Mouse (Mus musculus) ES-Bruce4 (cell line): ENCODE measurements around the gene Ccin. TPM values are rescaled to one million over a fixed set of nuclear protein-coding genes. Genes with fewer than 3 reads are reported as not detected.
A peak's percentile ranks its signal among the peaks of the same experiment; 100 is the strongest.

ENCODE experiments used
- H3K27ac ChIP-seq: 2 replicates; pipeline ENCODE4 v1.5.1; 2012; ENCODE audit warnings: low read length, inconsistent platforms; ENCODE audit not compliant: insufficient read depth
- H3K27me3 ChIP-seq: 2 replicates; pipeline ENCODE4 v1.6.1; 2012; ENCODE audit warnings: mild to moderate bottlenecking, low read length, inconsistent platforms; ENCODE audit not compliant: control insufficient read depth, poor library complexity, insufficient read depth, severe bottlenecking
- H3K36me3 ChIP-seq: 2 replicates; pipeline ENCODE4 v1.6.1; 2012; ENCODE audit warnings: inconsistent platforms, mild to moderate bottlenecking, low read length, moderate library complexity; ENCODE audit not compliant: control insufficient read depth, poor library complexity, insufficient read depth, severe bottlenecking
- H3K4me1 ChIP-seq: one replicate; pipeline ENCODE4 v1.8.1; 2011; ENCODE audit warnings: low read length; ENCODE audit not compliant: control insufficient read depth, insufficient read depth
- H3K4me3 ChIP-seq: 2 replicates; pipeline ENCODE4 v1.5.1; 2011; ENCODE audit warnings: low read depth, mild to moderate bottlenecking, low read length
- H3K9ac ChIP-seq: 2 replicates; pipeline ENCODE4 v1.6.1; 2012; ENCODE audit warnings: low read depth, mild to moderate bottlenecking, inconsistent platforms; ENCODE audit not compliant: poor library complexity, severe bottlenecking
- H3K9me3 ChIP-seq: replicated peaks from 2 replicates; pipeline ENCODE4 v1.6.1; 2012; ENCODE audit warnings: mild to moderate bottlenecking, low read length, inconsistent platforms; ENCODE audit not compliant: control insufficient read depth, poor library complexity, insufficient read depth, severe bottlenecking
- CTCF ChIP-seq: IDR thresholded peaks from one replicate; pipeline ENCODE4 v1.8.1; 2011; ENCODE audit warnings: low read depth, low read length
- EP300 ChIP-seq: IDR thresholded peaks from 2 replicates; pipeline ENCODE4 v1.6.1; 2011; ENCODE audit warnings: low read depth, low read length; ENCODE audit not compliant: insufficient read depth
- POLR2A ChIP-seq: IDR thresholded peaks from one replicate; pipeline ENCODE4 v1.8.1; 2011; ENCODE audit warnings: low read length; ENCODE audit not compliant: insufficient read depth
- polyA plus RNA-seq: library from polyadenylated mRNA; stranded (reverse); fragments of >200 nt; gene quantifications from 2 replicates; pipeline ENCODE4 v1.2.4, GENCODE M21; 2011; ENCODE audit warnings: low read depth; ENCODE audit not compliant: missing spikeins, insufficient read depth, insufficient read length

The Ccin gene
- polyA plus RNA-seq, result not detected in 2 replicates

- TF ChIP-seq POLR2A, result no peak
- no peak for TF ChIP-seq CTCF
- no peak for TF ChIP-seq EP300
- no peak within 1 kb of the TSS for H3K9ac ChIP-seq
- H3K27ac ChIP-seq, result no peak within 1 kb of the TSS
- no peaks in the 10 kb centered on the region for H3K9me3 ChIP-seq
- H3K36me3 ChIP-seq, result no peaks in the 10 kb centered on the region
- peaks cover 6% of the 10 kb centered on the region for H3K4me1 ChIP-seq
- H3K27me3 ChIP-seq, result no peaks in the 10 kb centered on the region
- no peak within 1 kb of the TSS for H3K4me3 ChIP-seq
Measured at GRCm38 (mm10) chr4:43983181-43983580, at the start of gene Ccin. TSS of gene Ccin (plus strand) at chr4:43983483.

- no peak overlapping the region for H3K4me3 ChIP-seq
- H3K36me3 ChIP-seq, result no peaks in the 10 kb centered on the region
- TF ChIP-seq CTCF (no peak), EP300 (no peak), POLR2A (no peak)
- no peaks in the 10 kb centered on the region for H3K4me1 ChIP-seq
- H3K9me3 ChIP-seq, result no peaks in the 10 kb centered on the region
- no peak overlapping the region for H3K9ac ChIP-seq
- no peaks in the 10 kb centered on the region for H3K27me3 ChIP-seq
- H3K27ac ChIP-seq, result no peak overlapping the region
Measured at GRCm38 (mm10) chr4:43936186-43936585, 47.1 kb upstream of the Ccin start.

GRCm38 (mm10) chr4:43936749-43937674 lies 46.3 kb upstream of the Ccin start:
- TF ChIP-seq CTCF (no peak), EP300 (no peak), POLR2A (no peak)
- Histone ChIP-seq H3K27ac (no peak overlapping the region), H3K4me3 (no peak overlapping the region), H3K27me3 (no peaks in the 10 kb centered on the region), H3K4me1 (no peaks in the 10 kb centered on the region), H3K36me3 (no peaks in the 10 kb centered on the region), H3K9ac (no peak overlapping the region), H3K9me3 (no peaks in the 10 kb centered on the region)

- Histone ChIP-seq H3K9me3 (no peaks in the 10 kb centered on the region), H3K27ac (no peak overlapping the region), H3K4me3 (no peak overlapping the region), H3K27me3 (no peaks in the 10 kb centered on the region), H3K4me1 (no peaks in the 10 kb centered on the region), H3K9ac (no peak overlapping the region), H3K36me3 (no peaks in the 10 kb centered on the region)
- TF ChIP-seq CTCF (no peak), EP300 (no peak), POLR2A (no peak)
Measured at GRCm38 (mm10) chr4:43941315-43941714, 42.0 kb upstream of the Ccin start.

- Histone ChIP-seq H3K9ac (no peak overlapping the region), H3K27ac (no peak overlapping the region), H3K36me3 (no peaks in the 10 kb centered on the region), H3K27me3 (no peaks in the 10 kb centered on the region), H3K4me3 (peak overlapping the region; percentile 44), H3K4me1 (no peaks in the 10 kb centered on the region), H3K9me3 (no peaks in the 10 kb centered on the region)
- TF ChIP-seq CTCF (no peak), POLR2A (no peak)
Measured at GRCm38 (mm10) chr4:43942421-43942820, 40.9 kb upstream of the Ccin start.

GRCm38 (mm10) chr4:43947571-43947970 lies 35.7 kb upstream of the Ccin start:
- no peaks in the 10 kb centered on the region for H3K36me3 ChIP-seq
- no peaks in the 10 kb centered on the region for H3K4me1 ChIP-seq
- H3K4me3 ChIP-seq, result no peak overlapping the region
- no peak for TF ChIP-seq CTCF
- TF ChIP-seq POLR2A, result no peak
- TF ChIP-seq EP300, result no peak
- H3K9ac ChIP-seq, result no peak overlapping the region
- no peaks in the 10 kb centered on the region for H3K27me3 ChIP-seq
- no peaks in the 10 kb centered on the region for H3K9me3 ChIP-seq
- no peak overlapping the region for H3K27ac ChIP-seq
